Mouse (Mus musculus): Measurements from ENCODE around the gene Slco2a1.

GRCm38 (mm10) chr9:102979956-102980355 lies 8.6 kb upstream of the Slco2a1 start:
- TF ChIP-seq EP300 (IDR thresholded peaks at IDR 0.05; ENCODE audit: low read depth) (no peak), CTCF (IDR thresholded peaks at IDR 0.05; ENCODE audit: low read depth) (no peak)

Data from heart, postnatal 0 days (tissue).